Mouse (Mus musculus) urinary bladder, postnatal 36 days (tissue): ENCODE results near the gene Hdac2.

Experiments used
- DNase-seq, 2 experiments: peaks; one replicate each; pipeline ENCODE4 v3.0.0; 2022; ENCODE audit warnings: low spot score in 2 of 2, mixed read lengths in 1 of 2

Gene Hdac2

GRCm38 (mm10) chr10:36974086-36974675, at the start of gene Hdac2:
Gene Hdac2, plus strand, starts transcription at chr10:36974544.
- DNase-seq: peak; percentile 83 to 85

DNA sequence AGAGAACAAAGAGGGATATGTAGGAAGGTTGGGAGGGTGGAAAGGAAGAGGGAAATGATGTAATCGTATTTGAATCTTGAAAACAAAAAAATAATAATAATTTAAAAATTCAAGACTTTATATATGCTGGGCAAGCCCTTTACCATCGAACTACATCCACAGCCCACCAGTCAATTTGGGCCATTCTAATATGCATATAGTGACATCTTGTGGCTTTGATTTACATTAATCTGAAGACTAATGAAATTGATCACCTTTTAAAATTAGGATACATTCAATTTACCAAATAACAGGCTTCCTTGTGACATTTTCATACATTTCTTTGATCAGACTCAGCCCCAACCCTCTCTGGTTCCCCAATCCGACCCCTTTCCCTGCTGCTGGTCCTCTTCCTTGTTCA, 46.1 kb upstream of the Hdac2 start:
- DNase-seq: no peak

DNA sequence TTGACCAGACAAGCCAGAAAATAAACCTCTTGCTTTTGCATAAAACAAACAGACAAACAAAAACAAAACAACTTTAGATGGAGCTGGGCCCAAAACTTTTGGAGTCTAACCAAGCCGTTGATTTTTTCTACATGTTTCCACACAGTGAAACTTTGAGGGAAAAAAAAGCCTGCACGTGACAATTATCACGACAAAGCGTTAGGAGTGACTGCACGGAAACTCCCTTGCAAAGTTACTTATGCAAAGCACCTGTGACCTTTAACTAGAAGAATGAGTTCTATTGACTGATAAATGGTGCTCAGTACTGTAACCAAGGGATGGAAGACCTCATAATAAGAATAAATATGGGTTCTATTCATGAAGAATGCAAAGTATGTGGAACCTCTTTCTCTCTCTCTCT, 38.5 kb upstream of the Hdac2 start:
- no peak for DNase-seq

GRCm38 (mm10) chr10:36936271-36936670, 38.1 kb upstream of the Hdac2 start:
- DNase-seq: no peak

- DNase-seq: no peak
Observed at GRCm38 (mm10) chr10:36951742-36952141, 22.6 kb upstream of the Hdac2 start.

GRCm38 (mm10) chr10:36952622-36953021, 21.7 kb upstream of the Hdac2 start:
- DNase-seq: no peak

GRCm38 (mm10) chr10:36959563-36960110, 14.7 kb upstream of the Hdac2 start:
- DNase-seq: no peak

- DNase-seq: no peak
Observed at GRCm38 (mm10) chr10:36964406-36964805, 9.9 kb upstream of the Hdac2 start.

DNA sequence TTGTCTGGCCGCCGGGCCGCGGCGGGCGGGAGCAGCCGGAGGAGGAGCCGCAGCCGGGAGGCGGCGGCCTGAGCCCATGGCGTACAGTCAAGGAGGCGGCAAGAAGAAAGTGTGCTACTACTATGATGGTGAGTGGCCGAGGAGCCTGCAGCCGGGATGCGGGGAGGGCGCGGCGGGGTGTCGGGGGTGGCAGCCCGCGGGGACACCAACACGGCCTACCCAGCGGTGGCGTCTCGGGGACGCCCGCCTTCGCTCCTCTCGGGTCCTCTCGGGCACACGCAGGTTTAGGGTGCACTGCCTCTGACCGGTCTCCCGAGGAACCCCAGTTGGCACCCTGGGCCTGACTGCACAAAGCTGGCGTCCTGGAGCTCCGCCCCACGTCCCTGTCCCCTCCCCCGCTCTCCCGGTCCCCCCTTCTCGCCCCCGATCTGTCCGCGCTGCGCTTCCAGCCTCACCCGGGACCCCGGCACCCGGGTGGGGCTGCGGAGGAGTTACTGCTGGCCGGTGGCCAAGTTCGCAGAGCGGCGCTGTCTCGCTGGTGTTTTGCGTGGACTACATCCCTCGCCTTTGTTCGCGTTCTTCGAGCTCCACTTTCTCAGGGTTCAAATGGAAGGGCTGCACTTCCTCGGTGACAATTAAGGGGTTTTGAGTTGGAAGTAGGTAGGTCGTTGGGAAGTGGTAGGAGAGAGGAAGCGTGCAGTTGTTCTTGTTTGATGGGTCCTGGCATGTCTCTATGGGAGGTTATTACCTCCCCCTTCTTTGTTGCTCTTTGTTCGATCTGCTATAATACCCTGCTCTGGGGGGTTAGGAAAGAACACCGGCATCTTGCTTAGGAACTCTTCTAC, 554 bp downstream of the Hdac2 start:
- peak in 1 of 2 experiments; percentile 62 for DNase-seq

- no peak for DNase-seq
Observed at GRCm38 (mm10) chr10:36981866-36982265, 7.5 kb downstream of the Hdac2 start.

DNA sequence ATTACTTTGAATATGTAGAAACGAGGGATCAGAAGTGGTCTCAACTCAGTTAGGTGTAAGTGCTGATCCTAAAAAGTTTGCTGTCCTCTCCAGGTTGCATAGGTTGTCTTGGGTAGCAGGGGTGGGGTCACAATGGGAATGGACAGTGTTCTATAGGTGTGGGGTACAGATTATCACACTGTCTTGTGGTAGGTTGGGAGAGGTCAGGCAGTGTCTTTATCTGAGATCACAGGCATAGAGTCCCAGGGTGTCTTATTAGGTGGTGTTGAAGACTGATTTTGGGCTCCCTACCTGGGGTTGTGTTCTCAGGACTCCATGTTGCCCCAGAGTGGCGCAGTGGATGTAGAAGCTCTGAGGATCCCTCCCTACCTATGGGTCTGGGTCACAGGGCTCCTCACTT, 17.8 kb downstream of the Hdac2 start:
- DNase-seq: no peak

DNA sequence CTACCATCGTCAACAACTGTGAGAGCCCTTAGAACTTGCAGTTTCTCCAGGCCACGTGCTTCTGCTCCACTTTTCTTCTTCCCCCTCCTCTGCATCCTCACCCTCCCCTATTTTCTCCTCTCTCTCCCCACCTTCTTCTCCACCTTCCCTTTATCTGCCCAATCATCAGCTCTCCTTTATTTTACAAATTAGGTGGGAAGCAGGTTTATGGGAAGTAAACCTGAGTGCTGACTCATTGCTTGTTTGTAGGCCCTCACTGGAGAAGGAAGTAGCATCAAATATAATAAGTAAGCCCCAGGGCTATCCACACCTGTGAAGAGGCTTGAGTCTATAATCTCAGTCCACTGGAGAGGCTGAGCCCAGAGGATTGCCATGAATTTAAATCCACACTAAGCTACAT, 26.5 kb downstream of the Hdac2 start:
- DNase-seq: no peak

- peak; percentile 40 to 72 for DNase-seq
Observed at GRCm38 (mm10) chr10:37014274-37015107, 40.1 kb downstream of the Hdac2 start.

DNA sequence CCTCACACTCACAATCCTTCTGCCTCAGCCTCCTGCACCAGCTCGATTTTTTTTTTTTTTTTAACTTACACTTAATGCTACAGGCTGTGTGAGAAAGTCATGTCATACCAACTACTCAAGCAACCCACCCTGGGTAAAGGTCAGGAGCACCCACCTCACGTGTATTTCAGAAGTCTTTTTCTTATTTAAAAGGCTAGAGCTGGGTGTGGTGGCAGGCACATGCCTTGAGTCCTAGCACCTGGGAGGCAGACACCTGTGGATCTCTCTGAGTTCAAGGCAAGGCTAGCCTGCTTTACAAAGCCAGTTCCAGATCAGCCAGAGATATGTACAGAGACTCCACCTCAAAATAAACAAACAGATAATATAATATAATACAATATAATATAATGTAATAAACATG, 41.4 kb downstream of the Hdac2 start:
- DNase-seq: no peak

- DNase-seq: no peak
Observed at GRCm38 (mm10) chr10:37016200-37016599, 41.9 kb downstream of the Hdac2 start.

DNA sequence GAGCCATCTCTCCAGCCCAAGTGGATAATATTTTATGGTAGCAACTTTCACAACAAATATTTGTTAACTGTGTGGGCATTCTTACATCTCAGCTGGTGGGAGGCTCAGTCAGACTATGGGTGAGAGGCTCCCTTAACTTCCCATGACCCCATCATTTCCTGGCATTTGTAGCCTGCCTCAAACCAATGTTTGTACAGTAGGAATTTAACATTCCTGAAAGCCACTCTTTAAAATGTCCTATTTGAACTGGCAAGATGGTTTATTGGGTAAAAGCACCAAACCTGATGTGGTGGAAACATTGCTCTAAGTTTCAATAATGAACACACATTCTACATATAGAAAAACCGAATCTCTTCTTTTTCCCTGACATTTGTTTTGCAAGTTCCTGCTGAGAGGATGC, 50.0 kb downstream of the Hdac2 start:
- DNase-seq: no peak

DNA sequence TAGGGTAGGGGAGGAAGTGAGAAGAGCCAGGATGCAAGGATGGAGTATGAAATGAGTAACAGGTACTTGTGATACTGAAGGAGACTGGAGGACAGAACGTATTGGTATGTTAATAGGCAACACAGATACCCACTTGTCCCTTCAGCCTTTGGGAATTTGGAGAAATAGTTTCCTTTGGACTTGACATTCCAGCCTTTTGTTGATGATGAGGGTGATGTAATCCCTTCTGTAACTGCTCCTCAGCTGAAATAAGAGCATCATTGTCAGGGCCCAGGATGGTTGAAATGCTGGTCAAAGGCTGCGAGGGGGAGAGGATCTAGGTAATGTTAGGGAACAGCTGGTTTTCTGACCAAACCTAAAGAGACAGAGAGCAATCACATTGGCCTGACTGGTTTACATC, 54.3 kb downstream of the Hdac2 start:
- no peak for DNase-seq

- no peak for DNase-seq
Observed at GRCm38 (mm10) chr10:37035090-37035497, 60.8 kb downstream of the Hdac2 start.

GRCm38 (mm10) chr10:37047661-37048098, 73.3 kb downstream of the Hdac2 start:
- DNase-seq: peak; percentile 6 to 11
